Mouse (Mus musculus) cerebellum, adult 18-20 months (tissue): ENCODE results near the gene Vapb.

Experiments used
- DNase-seq, 2 experiments: peaks; one replicate each; pipeline ENCODE4 v3.0.0; 2021

The Vapb gene

DNA sequence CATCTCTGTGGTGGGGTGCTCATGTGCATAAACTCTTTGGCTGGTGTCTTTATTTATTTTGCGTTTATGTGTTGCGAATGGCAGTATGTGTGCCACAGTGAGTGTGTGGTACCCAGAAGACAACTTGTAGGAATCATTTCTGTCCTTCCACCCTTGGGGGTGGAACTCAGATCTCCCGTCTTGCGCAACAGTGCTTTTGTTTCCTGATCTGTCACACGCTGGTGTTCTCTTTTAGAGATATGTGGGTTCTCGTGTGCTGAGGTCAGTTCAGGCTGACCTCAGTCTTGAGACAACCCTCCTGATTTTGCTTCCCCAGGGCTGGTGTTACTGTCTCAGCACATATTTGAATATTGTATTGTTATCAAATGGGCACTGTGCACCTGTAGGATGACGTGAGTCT lies 1.8 kb downstream of the Vapb start:
- no peak for DNase-seq

- no peak for DNase-seq
Observed at GRCm38 (mm10) chr2:173742090-173742489, 4.8 kb downstream of the Vapb start.

- DNase-seq, result no peak
Observed at GRCm38 (mm10) chr2:173742744-173743143, 5.4 kb downstream of the Vapb start.

DNA sequence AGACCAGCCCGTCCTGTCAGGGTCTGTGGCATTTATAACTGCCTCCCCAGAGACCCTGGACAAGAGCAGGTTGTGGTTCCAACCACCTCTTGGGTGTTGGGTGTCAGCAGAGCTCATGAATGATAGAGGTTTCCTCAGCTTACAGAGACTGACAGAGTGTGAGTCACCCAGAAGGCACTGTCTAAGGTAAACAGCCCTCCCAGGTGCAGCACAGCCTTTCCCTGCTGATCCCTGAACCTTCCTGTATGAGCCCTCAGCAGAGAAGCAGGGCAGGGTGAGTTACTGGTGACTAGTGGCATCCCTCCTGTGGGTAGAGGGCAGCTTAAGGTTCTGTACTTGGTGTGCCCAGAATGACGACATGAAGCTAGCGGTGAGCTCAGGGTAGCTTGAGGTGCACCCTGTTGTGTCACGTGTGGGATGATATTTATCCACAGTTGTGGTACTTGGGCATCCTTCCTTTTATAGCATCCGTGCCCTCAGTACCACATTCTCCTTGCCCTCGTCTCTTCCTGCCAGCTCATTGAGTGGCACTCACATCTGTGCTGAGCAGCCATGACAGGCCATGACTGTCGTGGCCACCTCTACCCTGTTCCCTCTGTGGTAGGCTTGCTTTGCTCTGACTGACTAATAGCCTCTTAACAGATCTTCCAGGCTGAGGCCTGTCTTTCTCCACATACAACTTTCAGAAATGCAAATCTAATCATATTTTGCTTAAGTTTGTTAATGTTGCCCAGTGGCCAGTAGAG lies 6.9 kb downstream of the Vapb start:
- no peak for DNase-seq

DNA sequence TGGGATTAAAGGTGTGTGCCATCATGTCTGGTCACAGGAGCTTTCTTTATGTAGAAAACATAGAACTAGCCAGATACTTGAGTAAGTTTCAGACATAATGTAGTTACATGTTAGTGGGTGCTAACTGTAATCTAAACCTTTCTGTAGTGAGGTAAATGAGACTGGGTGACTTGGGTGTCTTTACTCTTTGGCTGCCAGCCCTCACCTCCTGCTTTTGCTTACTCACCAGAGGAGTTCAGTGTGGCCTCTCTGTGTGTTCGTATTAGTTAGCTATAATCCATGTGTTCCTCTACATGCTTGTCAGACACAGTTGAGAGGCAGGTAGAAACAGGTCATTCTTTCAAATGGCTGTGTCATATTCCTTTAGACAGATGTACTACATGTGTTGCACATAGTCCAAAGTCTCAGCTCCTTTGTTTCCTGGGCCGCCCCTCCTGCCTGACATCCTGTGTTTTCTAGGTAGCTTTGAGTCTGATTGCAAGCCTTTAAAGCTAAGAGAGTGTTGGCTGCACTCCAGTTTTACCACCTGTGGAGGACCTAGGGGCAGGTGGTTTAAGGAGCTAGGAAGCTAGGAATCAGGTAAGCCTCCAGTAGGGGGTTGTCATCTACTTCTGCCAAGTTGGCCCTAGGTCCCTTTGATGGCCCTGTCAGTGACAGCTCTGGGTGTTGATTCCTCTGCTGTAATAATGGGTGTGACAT lies 11.8 kb downstream of the Vapb start:
- DNase-seq, result peak in 1 of 2 experiments; percentile 26

GRCm38 (mm10) chr2:173755433-173756144 lies 18.3 kb downstream of the Vapb start:
- DNase-seq, result no peak

DNA sequence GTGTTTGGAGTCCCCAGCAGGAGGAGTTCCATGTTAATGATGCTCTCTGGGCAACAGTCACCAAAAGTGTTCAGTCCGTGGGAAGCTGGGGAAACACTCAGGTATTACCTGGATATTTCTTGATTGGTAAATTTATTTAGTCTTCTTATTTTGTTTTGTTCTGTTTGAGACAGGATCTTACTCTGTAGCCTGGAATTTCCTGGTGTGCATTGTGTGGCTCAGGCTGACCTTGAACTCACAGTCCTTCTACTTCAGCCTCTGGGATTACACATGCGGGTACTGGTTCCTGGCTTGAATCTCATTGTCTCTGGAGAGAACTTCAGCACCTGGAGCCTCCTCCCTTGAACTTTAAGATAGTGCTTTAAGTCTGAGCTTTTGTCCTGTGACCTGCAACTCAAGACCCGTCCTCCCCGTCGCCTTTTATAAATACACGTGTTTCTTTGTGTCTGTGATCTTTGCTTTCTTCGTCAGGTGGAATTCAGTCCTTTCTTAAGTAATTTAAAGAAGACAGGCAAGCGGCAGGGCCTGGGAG lies 20.4 kb downstream of the Vapb start:
- DNase-seq, result no peak

GRCm38 (mm10) chr2:173760607-173761006 lies 23.3 kb downstream of the Vapb start:
- DNase-seq, result no peak

DNA sequence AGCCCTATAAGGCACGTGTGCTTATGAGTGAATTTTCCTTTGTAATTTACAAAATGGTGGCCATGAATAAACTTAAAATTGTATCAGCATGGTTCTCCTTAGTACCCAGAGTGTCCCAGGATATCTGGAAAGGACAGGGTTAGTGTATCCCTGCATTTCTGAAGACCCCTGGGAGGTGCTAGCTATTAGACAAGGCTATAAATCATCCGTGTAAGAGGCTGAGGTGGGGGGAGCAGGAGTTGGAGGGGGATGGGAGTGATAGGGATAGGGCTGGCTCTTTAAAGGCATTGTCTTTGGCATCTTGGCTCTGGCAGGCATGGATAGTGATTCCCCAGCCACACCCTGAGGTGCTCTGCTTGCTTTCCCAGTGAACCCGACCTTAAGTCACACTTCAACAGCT lies 27.3 kb downstream of the Vapb start:
- no peak for DNase-seq

DNA sequence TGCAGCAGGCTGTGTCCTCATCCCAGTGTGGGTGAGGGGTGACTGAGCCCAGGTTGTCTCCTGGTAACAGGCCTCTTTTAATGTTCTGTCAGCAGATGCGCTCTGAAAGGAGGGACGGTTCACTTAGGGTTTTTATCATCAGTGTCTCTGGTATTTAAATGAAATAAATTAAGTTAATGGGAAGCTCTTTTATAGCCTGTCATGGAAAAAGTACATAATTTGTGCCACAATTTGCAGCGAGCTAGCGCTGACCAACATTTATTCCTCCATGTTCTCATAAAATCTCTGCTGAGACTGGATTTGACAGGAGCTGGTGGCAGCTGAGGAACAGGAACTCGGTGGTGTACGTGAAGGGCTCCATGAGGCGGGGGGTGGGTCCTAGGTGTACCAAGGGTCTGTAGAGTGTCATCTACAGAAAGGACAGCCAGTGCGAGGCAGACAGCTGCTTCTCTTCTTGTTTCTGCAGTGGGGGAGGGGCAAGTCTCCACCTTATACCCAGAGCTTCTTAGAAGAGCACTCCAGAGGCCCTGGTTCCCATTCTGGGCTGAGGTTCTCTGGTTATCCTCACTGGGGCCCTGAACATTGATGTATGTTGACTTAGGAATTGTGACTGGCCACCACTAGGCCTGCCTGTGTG lies 30.8 kb downstream of the Vapb start:
- DNase-seq, result no peak

DNA sequence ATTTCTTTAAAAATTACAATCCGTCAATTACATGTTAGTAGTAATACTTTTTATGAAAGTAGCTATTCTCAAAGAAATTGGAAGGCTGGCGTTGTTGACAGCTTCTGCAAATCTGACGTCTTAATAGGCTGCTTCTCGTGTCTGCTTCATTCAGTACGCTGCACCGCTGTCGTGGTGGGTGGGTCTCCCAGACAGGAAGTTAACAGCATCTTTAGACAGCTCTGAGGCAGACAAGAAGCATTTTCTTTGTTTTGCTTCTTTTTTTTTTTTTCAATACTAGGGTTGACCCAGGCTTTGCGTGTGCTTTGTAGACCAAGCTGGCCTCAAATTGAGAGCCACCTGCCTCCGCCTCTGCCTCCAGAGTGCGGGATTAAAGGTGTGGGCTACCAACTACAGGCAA lies 31.9 kb downstream of the Vapb start:
- no peak for DNase-seq

DNA sequence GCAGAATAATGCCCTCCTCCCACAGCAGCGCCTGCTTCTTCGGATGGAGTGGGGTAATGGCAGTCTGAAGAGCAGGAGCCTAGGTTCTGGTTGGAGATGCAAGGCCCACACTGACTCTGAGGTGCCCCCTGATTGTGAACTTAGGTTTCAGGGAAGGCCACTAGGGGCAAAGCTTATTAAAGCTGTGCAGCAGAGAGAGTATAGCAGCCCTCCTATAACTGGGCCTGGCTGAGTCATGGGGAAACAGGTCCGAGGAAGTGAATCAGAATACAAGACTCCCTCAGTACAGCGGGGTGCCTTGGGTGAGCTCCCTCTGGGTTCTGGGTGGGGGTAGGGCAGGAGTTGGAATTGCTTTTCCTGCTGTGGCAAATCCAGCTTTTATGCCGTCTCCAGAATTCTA lies 33.3 kb downstream of the Vapb start:
- DNase-seq, result no peak

DNA sequence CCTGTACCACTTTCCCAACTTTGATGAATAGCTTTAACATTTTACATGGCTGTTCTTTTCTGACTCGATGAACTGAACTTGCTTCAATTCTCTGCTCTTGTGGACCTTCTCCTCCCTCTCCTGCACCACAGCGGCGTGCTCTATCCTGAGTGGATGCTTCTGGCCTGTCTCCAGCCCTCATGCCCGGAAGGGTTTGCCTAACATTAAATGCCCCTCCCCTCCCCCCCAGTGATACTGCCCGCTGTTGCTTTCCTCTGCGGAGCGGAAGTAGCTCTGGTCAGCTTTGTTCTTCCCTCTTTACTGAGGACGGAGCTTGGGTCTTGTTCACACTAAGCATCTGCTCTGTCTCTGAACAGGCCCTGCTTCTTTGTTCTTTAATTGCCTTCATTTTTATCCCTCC lies 34.4 kb downstream of the Vapb start:
- DNase-seq, result no peak

GRCm38 (mm10) chr2:173775556-173775955 lies 38.2 kb downstream of the Vapb start:
- no peak for DNase-seq

GRCm38 (mm10) chr2:173776108-173776507 lies 38.8 kb downstream of the Vapb start:
- DNase-seq, result no peak

DNA sequence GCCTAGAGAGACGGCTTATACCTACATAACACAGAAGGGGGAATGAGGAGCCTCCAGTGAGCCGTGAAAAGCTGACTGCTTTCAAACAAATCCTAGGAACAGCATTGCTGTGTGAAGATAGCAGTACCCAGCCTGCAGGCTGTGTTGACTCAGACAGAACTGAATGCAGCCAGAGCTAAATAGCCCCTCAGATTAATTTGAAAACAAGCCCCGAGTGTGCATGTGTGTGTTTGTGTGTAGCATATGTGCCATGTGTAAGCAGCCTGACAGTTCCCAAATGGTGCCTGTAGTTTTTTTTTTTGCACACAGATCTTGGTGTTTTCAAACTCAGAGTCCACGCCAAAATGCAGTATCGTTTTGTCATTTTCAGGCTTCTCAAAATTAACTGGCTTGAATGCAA lies 43.6 kb downstream of the Vapb start:
- no peak for DNase-seq

- no peak for DNase-seq
Observed at GRCm38 (mm10) chr2:173784366-173784765, 47.1 kb downstream of the Vapb start.

DNA sequence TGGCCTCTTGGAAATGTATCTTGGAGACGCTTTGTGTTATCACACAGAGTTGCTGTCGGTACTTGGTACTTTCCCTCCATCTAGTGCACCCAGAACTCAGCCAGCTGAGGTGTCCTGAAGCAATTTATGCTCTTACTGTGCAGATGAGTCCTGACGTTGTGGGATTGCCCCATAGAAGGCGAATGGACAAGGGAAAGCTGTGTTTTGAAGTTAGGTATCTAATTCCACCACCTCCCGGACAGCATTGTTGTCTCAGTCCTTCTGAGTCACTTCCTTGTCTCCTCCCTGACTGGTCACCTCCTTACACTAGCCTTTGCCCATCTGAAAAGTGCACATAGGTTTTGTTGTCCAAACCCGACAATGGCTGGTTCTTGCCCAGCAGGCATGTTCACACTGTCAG lies 47.6 kb downstream of the Vapb start:
- DNase-seq, result no peak

DNA sequence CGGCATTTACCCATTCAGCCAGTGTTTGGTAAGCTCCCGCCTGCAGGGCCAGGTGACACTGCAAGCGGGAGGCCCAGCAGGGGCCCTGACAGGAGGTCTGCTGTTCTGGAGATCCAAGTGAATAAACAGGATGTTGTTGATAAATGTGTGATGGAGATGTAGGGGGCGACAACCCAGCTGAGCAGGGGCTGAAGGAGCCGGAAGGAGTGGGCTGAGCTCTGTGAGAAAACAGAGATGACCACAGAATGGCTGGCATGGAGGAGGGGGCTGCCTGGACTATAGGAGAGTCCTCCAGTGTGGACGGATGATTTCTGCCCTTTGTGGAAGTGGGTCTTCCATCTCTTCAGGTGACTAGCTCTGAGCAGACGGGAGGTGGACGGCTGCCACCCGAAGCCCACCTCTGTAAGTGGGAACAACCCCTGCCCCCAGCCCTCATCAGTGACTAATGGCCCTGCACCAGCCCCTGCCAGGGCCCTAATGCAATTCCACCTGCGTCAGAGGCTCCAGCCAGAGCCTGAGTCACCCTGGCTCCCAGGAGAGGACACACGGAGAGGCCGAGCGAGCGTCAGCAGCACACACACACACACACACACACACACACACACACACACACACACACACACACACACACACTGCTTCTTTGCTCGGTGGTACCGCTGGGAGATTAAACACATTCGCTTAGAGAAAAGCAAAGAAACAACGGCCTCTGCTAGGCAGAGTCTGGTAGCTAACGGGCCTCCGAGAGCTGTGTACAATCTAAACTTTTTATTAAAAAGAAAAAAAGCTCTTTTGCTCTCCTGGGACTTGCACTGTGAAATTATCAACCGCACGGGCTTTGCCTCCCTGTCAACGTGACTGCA lies 52.9 kb downstream of the Vapb start:
- peak in 1 of 2 experiments; percentile 29 for DNase-seq

DNA sequence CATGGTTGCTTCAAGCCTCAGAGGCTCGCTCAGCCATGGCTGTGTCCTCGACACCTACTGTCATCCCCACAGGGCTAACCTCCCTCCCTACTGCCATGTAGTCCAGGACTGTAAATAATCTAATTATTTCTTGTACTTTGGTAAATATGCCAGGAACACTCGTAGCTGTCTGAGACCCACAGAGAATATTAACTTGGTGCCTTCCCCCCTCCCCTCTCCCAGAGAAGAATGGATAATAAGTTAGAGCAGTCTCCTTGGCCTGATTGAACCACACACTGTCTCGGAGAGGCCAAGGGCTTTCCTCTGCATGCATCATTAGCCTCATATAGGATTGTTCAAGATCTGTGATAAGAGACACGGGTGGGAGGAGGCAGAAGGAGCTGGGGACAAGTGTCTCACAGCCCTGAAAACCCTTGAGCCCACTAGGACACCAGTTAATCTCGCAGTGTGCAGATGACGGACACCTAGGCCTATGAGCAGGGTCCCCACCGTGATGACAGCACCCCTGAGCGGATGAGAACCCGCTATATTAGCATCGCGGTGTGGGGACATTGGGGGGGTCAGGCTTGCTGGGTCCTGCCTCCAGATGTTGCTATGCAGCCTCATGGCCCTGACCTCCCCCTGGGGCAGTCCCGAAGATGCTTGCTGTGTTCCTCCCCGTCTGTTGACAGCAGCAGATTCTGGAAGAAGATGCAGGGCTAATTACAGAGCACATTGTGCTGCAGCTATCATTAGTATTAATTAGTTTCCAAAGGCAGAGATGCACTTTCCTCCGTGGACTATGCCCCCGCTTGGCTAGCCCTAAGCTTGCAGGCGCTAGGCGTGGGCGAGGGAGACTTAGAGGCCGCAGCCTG lies 54.8 kb downstream of the Vapb start:
- no peak for DNase-seq

GRCm38 (mm10) chr2:173794018-173794417 lies 56.7 kb downstream of the Vapb start:
- DNase-seq, result no peak
